Mouse (Mus musculus) embryonic fibroblast, embryonic 13.5 days (primary cell): Measurements from ENCODE around the gene Gnl3.

ENCODE experiments used
- CTCF ChIP-seq: IDR thresholded peaks from 2 replicates; pipeline ENCODE4 v1.5.1; 2011; ENCODE audit warnings: mild to moderate bottlenecking, control low read depth, low read length, moderate library complexity, borderline replicate concordance; ENCODE audit not compliant: insufficient read depth
- POLR2A ChIP-seq: IDR thresholded peaks from 2 replicates; pipeline ENCODE4 v1.6.1; 2011; ENCODE audit warnings: low read depth, mild to moderate bottlenecking, control low read depth, low read length, moderate library complexity

DNA sequence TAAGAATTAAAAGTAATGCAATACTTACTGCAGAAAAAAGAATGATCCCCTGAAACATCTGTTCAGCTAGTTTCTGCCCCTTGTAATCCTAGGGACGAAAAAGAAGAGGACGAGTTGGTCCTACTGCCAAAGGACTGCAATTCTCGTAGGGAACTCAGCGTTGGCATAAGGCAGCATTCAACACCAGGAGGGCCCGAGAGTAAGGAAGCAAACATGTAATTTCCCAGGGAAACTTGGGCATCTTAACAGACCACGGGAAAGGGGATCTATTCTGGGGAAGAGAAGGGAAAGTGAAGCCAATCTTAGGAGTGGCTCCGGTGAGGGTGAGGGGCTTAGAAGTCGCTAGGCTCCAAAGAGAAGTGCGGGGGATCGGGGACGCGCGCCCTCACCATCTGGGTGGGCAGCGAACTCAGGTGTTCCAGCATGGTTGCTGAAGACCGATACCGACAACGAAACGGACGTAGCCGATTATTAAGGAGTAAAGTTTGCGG lies 18.1 kb downstream of the Gnl3 start:
- TF ChIP-seq POLR2A (no peak), CTCF (no peak)
